Mouse (Mus musculus) NIH3T3 (cell line): ENCODE data around the gene Egfl7.

ENCODE experiments used
- DNase-seq: peaks from one replicate; pipeline ENCODE4 v3.0.0-alpha.2; 2012; ENCODE audit warnings: low read depth

Gene Egfl7

DNA sequence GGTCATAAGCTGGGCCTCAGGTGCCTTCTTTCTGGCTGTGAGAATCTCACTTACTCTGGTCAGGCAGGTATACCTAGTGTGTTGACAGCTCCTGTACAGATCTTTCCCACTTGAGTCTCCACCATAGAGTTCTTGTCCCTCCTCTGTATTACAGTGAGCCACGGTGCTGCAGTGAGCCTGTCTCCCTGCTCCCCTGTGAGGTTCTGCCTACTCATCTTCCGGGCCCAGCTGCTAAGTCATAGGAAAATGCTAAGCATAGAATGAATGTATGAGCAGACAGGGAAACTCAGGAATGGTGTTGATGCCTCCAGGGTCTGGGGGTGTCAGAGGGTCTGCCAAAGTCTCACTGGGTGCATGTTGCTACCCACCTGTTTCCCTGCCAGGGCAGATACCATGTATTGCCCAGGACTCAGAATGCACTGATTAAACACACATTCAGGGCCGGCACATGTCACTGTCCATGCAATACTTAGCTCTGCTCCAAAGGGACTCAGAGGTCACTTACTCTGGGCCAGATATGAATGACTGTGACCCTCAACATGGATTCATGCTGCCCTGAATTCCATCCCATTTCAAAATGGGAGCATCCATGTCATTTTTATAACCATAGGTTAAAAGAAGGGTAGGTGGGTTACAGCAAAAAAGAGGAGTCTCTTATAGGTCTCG lies 35.8 kb downstream of the Egfl7 start:
- DNase-seq, result no peak

GRCm38 (mm10) chr2:26617331-26617730 lies 37.5 kb downstream of the Egfl7 start:
- DNase-seq, result no peak

- DNase-seq, result no peak
Measured at GRCm38 (mm10) chr2:26617928-26618327, 38.1 kb downstream of the Egfl7 start.

- peak; percentile 49 for DNase-seq
Measured at GRCm38 (mm10) chr2:26621246-26621645, 41.4 kb downstream of the Egfl7 start.

GRCm38 (mm10) chr2:26622984-26623383 lies 43.2 kb downstream of the Egfl7 start:
- DNase-seq, result no peak

- no peak for DNase-seq
Measured at GRCm38 (mm10) chr2:26625419-26625818, 45.6 kb downstream of the Egfl7 start.

DNA sequence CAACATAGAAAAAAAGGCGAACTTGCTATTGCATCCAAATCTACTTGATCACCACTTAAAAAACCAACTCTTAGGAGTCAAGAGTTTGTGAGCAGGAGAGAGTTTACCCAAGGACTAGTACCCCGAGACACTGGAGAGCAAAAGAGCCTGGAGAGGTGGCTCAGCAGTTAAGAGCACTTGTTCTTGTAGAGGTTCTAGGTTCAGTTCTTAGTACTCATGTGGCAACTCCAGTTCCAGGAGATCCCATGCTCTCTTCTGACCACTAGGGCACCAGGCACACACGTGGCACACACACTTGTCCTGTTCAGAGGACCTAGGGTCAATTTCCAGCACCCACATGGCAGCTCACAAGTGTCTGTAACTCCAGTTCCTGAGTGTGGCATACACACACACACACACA lies 46.3 kb downstream of the Egfl7 start:
- DNase-seq, result no peak

GRCm38 (mm10) chr2:26627921-26628739 lies 48.3 kb downstream of the Egfl7 start, which contains the start of gene Fam69b:
Gene Fam69b (plus strand): TSS chr2:26628457.
- peak; percentile 94 for DNase-seq

GRCm38 (mm10) chr2:26628792-26629437 lies 49.1 kb downstream of the Egfl7 start:
- peak; percentile 57 for DNase-seq

- DNase-seq, result no peak
Measured at GRCm38 (mm10) chr2:26632541-26633395, 53.0 kb downstream of the Egfl7 start.

- DNase-seq, result no peak
Measured at GRCm38 (mm10) chr2:26633953-26634530, 54.2 kb downstream of the Egfl7 start.

DNA sequence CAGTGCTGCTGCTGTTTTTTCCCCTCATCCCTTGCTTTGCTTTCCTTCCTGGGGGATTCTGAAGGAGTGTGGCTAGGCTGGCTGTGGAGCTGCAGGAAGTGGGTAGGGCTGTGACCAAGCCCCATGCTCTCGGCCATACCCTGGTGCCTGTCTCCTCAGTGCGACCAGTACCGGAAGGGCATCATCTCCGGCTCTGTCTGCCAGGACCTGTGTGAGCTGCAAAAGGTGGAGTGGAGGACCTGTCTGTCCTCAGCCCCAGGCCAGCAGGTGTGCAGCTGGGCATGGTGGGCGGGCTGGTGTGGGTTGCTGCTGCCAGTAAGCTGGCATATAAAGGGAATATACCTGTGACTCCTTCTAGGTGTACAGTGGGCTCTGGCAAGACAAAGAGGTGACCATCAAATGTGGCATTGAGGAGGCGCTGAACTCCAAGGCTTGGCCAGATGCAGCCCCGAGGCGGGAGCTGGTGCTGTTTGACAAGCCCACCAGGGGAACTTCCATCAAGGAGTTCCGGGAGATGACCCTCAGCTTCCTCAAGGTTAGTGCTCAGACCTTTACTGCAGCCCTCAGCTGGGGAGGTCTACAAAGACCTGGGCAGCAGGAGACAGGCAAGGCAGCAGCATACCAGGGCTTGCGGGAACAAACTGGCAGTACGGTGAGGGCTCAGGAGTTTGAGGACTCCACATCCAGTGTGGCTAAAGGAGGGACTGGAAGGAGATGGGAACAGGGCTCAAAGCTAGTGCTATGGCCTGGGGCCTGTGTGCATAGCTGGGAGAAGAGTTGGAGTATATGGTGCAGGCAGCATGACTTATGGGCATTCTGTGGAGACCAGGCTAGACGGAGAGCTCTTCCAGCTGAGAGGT lies 55.0 kb downstream of the Egfl7 start:
- peak; percentile 15 for DNase-seq

- DNase-seq, result no peak
Measured at GRCm38 (mm10) chr2:26635489-26636324, 55.9 kb downstream of the Egfl7 start.

- DNase-seq, result no peak
Measured at GRCm38 (mm10) chr2:26636325-26636635, 56.5 kb downstream of the Egfl7 start.

DNA sequence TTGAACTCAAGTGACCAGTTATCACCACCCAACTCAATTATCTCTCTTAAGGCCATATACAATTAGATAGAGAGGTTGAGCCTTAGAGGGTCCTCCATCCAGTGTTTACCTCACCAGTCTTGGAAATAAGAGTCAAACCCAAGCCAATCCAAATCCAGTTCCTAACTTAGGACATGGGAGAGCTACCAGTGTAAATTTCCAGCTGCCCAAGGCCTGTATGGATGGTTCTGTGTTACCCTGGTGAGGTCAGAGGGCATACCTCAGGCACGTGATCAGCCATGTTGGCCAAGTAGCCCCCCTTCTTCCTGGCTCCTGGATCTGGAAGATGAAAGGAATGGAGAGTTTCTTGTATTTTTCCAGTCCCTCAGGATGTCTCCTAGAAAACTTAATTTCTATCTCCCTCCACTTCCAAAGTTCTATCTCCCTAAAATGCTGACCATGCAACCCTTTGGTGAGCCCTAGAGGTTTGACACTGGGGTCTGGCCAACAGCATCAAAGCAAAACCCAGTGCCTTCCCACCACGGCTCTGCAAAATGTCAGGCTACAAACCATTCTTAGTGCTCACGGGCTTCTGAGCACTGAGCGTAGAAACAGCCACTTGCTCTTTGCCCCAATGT lies 57.6 kb downstream of the Egfl7 start:
- DNase-seq, result no peak

GRCm38 (mm10) chr2:26638039-26638438 lies 58.2 kb downstream of the Egfl7 start:
- no peak for DNase-seq

GRCm38 (mm10) chr2:26638572-26638971 lies 58.8 kb downstream of the Egfl7 start:
- no peak for DNase-seq

DNA sequence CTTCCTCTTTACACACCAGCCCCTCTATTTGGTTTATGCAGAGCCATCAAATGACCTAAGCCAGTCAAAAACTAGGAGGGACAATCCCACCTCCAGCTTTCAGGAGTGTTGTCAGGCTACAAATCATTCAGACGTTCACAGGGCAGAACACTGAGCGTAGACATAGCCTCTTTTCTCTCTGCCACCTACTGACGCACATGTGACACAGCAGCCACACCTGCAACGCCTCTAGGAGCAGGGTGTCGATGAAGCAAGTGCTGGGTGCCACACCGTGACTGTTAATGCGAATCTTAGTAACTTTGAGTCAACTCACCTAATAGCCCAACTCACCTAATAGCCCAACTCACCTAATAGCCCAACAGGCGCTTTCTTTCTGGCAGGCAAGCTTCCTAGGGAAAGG lies 59.3 kb downstream of the Egfl7 start:
- peak; percentile 70 for DNase-seq
